Mouse (Mus musculus): ENCODE measurements around the gene Siva1. TPM values are rescaled to one million over a fixed set of nuclear protein-coding genes. Genes with fewer than 3 reads are reported as not detected.
A peak's percentile ranks its signal among the peaks of the same experiment; 100 is the strongest.

Siva1 gene
- 129 and 149 TPM in 2 replicates for polyA plus RNA-seq (2015; fragmentation: Nextera tagmentation; extraction: Ambion mirVana)

DNA sequence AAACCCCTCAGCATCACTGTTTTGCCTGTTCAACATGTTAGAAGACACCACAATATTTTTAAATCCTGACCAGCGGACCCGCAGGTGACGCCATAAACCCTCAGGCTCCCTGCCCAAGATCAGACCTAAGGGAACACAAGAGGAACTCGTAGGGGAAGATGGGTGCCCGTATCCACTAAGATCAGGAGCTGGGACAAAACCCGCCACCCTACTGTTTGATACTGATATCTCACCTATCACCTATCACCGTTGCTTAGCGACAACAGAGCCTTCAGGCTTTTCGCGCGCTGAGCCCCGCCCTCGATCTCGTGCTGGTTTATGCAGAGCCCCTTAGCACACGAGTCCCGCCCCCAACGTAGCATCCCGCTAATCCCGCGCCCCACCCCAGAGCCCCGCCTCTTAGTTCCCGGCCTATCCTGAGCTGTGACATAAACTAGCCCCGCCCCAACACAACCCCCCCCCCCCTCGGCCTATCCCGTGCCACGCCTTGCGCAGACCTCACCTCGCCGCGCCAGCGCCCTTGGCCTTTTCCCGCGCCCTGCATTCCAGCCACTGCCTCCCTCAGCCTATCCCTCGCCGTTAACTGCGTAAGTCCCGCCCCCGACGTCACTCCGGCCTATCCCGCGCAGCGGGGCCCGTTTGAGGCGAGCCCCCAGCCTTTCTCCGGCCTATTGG lies at the start of gene Siva1:
TSS of gene Siva1 (plus strand) at position 500 of the 675 bp plus-strand sequence.
- H3K4me3 ChIP-seq: peak within 1 kb of the TSS; percentile 65
- H3K9ac ChIP-seq: peak within 1 kb of the TSS; percentile 91
- H3K4me2 ChIP-seq: peak within 1 kb of the TSS; percentile 85
- H3K36me3 ChIP-seq: peaks cover 47% of the 10 kb centered on the region
- H3K9me3 ChIP-seq: no peaks in the 10 kb centered on the region
- 2% methylated on average over 46 of the region's 46 CpGs for WGBS
- no peaks in the 10 kb centered on the region for H3K27me3 ChIP-seq (replicated peaks)
- H3K4me1 ChIP-seq: peaks cover 21% of the 10 kb centered on the region
- peak within 1 kb of the TSS; percentile 85 for H3K27ac ChIP-seq (replicated peaks)
- peak; percentile 98 for ATAC-seq (ENCODE audit: extremely low read depth, insufficient number of reproducible peaks, low FRiP score, low TSS enrichment)

DNA sequence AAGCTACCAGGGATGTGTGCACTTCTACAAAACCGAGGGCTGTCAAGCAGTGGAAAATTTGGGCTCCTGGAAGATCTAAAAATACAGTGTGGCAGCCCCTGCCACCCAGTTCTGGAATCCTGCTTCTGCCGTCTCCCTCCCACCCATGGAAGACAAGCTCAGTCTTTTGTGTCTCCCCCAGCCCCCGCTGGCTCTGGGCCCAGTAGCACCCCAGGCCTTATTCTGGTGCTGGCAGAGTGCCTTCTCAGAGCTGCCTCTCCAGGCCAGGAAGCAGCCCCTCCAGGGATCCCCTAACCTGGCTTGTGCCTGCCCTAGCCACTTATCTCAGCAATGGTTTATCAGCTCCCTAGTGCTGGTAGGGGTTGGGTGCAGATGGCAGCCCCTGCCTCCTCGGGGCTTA lies 49.5 kb upstream of the Siva1 start:
- 11% methylated on average over 4 of the region's 4 CpGs for WGBS
- peak overlapping the region; percentile 45; the same call in 1 of the 2 replicates for H3K9ac ChIP-seq
- peaks cover 68% of the 10 kb centered on the region for H3K4me1 ChIP-seq

DNA sequence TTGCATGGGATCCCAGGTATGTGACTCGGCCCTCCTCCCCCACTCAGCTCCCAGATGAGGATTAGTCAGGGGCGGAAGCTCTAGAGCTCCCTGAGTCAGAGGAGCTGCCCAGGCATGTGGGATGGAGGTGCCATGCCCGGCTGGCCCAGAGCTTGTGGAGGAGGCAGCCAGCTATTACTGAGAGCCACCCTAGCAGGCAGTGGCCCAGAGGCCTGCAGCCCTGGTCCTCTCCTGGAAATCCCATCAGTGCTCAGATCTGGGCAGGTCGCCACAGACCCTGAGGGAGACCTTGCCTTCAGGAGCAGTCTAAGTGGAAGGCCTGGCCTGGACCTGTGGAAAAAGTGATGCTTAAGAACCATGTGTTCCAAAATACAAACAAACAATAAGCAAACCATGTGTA lies 48.9 kb upstream of the Siva1 start:
- Histone ChIP-seq H3K36me3 (0 out of 2 replicates have a peak, but pooled peaks cover 6% of the 10 kb centered on the region), H3K9me3 (no peaks in the 10 kb centered on the region), H3K4me3 (no peak overlapping the region), H3K27ac (replicated peaks) (peak overlapping the region; percentile 74), H3K9ac (peak overlapping the region; percentile 12; the same call in 1 of the 2 replicates), H3K4me1 (peaks cover 64% of the 10 kb centered on the region), H3K27me3 (replicated peaks) (peaks cover 10% of the 10 kb centered on the region), H3K4me2 (no peak overlapping the region; the same call in 1 of the 2 replicates)
- 43% methylated on average over 4 of the region's 4 CpGs for WGBS
- ATAC-seq (ENCODE audit: extremely low read depth, insufficient number of reproducible peaks, low FRiP score, low TSS enrichment): no peak

More for the DNA sequence above, 49.5 kb upstream of the Siva1 start:
- peak overlapping the region; percentile 74 for H3K27ac ChIP-seq (replicated peaks)
- peaks cover 12% of the 10 kb centered on the region for H3K27me3 ChIP-seq (replicated peaks)
- no peaks in the 10 kb centered on the region for H3K9me3 ChIP-seq
- H3K4me3 ChIP-seq: no peak overlapping the region
- no peak; the same call in 1 of the 2 replicates for ATAC-seq (ENCODE audit: extremely low read depth, insufficient number of reproducible peaks, low FRiP score, low TSS enrichment)
- 0 out of 2 replicates have a peak, but pooled peaks cover under 1% of the 10 kb centered on the region for H3K36me3 ChIP-seq
- H3K4me2 ChIP-seq: no peak overlapping the region; the same call in 1 of the 2 replicates

DNA sequence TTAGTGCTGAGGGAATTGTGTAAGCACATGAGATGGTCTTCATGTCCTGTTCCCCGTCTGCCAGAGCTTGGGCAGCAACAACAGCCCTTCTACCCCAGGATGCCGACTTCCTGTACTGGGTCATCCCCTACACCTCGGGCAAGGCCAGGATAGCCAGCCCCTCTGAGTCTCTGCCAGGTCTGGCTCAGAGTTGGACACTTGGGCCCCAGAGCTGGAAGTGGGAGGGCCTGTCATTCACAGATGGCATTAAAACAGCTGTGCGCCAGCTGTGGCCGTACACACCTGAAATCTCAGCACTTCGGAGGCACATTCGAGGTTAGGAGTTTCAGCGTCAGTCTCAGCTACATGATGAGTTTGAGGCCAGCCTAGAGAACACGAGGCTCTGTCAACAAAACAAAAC lies 48.0 kb upstream of the Siva1 start:
- no peak overlapping the region for H3K27ac ChIP-seq (replicated peaks)
- no peak overlapping the region for H3K4me2 ChIP-seq
- peaks cover 11% of the 10 kb centered on the region for H3K36me3 ChIP-seq
- 66% methylated on average over 9 of the region's 9 CpGs for WGBS
- no peaks in the 10 kb centered on the region for H3K9me3 ChIP-seq
- H3K9ac ChIP-seq: no peak overlapping the region
- no peak for ATAC-seq (ENCODE audit: extremely low read depth, insufficient number of reproducible peaks, low FRiP score, low TSS enrichment)
- H3K4me3 ChIP-seq: no peak overlapping the region
- H3K4me1 ChIP-seq: peaks cover 59% of the 10 kb centered on the region
- H3K27me3 ChIP-seq (replicated peaks): peaks cover 5% of the 10 kb centered on the region

DNA sequence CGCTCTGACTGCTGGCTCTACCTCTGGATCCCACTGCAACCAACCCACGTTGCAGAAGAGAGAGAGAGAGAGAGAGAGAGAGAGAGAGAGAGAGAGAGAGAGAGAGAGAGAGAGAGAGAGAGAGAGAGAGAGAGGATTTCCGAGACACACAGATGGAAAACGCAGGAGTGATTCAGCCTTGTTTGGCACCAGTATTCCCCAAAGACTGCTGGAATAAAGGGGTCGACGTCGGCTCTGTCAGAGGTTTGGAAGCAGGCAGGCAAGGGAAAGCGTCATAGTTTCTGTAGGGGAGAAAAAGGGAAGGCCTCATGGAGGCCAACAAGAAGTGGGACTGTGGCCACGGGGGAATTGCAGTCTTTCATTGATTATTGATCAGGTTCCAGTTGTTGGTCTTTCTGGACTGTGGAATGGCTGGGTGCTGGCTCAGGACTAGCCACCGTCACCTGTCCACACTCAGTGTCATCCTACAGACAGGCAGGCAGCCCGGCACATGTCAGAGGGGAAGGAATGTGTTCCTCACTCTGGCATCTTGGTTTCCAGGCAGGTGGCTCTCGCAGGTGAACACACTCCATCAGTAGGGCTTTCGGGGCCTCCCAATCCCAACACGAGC lies 47.5 kb upstream of the Siva1 start:
- Histone ChIP-seq H3K9ac (no peak overlapping the region), H3K4me3 (no peak overlapping the region), H3K27me3 (replicated peaks) (peaks cover 5% of the 10 kb centered on the region; the same call in 1 of the 2 replicates), H3K27ac (replicated peaks) (no peak overlapping the region), H3K36me3 (peaks cover 17% of the 10 kb centered on the region), H3K4me2 (no peak overlapping the region), H3K9me3 (no peaks in the 10 kb centered on the region), H3K4me1 (peaks cover 59% of the 10 kb centered on the region)
- 71% methylated on average over 14 of the region's 14 CpGs for WGBS
- no peak for ATAC-seq (ENCODE audit: extremely low read depth, insufficient number of reproducible peaks, low FRiP score, low TSS enrichment)

DNA sequence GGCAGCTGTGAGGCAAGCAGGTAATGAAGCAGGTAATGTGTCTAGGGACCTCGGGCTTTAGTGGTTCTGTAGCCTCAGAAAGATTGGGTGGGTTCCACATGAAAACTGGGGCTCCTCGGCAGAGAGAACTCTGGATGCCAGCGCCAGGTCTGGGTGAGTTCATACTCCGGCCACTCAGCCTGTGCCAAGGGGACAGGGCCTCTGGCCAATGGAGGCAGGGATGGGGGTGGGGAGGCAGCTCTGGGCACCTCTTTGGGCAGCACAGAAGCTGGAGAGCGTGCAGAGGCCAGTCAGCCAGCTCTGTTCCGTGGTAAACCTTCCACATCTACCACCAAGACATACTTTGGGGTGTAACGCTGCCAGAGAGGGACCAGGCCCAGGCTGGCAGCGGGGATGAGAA lies 46.9 kb upstream of the Siva1 start:
- 90% methylated on average over 8 of the region's 8 CpGs for WGBS
- Histone ChIP-seq H3K27ac (replicated peaks) (no peak overlapping the region), H3K36me3 (peaks cover 20% of the 10 kb centered on the region), H3K4me2 (no peak overlapping the region), H3K9ac (no peak overlapping the region), H3K4me3 (no peak overlapping the region), H3K9me3 (no peaks in the 10 kb centered on the region), H3K27me3 (replicated peaks) (peaks cover 2% of the 10 kb centered on the region; the same call in 1 of the 2 replicates), H3K4me1 (peaks cover 56% of the 10 kb centered on the region)
- ATAC-seq (ENCODE audit: extremely low read depth, insufficient number of reproducible peaks, low FRiP score, low TSS enrichment): no peak

DNA sequence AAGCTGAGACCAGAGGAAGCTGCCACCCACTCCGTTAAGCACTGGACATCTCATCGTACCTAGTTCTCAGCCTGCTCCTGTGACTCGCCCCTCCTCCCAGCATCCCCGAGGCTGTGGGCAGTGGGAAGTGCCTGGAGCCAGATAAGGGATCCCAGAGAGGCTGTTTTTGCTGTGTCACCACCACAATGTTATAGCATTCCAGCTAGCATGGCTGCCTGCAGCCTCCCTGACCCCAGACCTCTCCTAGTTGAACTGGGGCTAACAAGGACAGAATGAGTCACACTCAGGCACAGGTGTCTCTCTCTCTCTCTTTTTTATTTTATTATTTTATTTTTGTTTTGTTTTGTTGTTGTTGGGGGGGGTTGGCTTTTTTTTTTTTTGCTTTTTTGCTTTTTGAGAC lies 45.3 kb upstream of the Siva1 start:
- Histone ChIP-seq H3K27ac (replicated peaks) (no peak overlapping the region), H3K27me3 (replicated peaks) (peaks cover 2% of the 10 kb centered on the region; the same call in 1 of the 2 replicates), H3K36me3 (peaks cover 31% of the 10 kb centered on the region), H3K9me3 (no peaks in the 10 kb centered on the region), H3K4me1 (peaks cover 43% of the 10 kb centered on the region), H3K4me2 (no peak overlapping the region; the same call in 1 of the 2 replicates), H3K9ac (peak overlapping the region; percentile 4; the same call in 1 of the 2 replicates), H3K4me3 (no peak overlapping the region)
- WGBS: 4% methylated on average over 4 of the region's 4 CpGs
- ATAC-seq (ENCODE audit: extremely low read depth, insufficient number of reproducible peaks, low FRiP score, low TSS enrichment): no peak

DNA sequence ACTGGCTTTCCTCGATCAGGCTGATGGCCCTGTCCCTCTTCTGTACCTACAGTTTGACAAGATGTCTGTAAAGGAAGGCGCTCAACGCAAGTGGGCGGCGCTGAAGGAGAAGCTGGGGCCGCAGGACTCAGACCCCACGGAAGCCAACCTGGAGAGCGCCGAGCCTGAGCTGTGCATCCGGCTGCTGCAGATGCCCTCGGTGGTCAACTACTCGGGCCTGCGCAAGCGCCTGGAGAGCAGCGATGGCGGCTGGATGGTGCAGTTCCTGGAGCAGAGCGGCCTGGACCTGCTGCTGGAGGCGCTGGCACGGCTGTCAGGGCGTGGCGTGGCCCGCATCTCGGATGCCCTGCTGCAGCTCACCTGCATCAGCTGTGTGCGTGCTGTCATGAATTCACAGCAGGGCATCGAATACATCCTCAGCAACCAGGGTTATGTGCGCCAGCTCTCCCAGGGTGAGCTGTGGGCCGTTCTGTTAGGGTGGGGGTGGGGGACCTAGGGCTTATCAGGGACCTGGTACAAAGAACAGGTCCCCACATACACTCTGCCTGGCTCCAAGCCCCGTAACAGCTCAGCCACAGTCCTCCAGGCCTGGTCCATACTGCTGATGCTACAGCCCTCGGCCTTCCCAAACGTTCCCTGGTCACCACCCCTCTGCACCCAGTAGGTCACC lies 44.4 kb upstream of the Siva1 start:
- no peaks in the 10 kb centered on the region for H3K9me3 ChIP-seq
- no peak overlapping the region for H3K27ac ChIP-seq (replicated peaks)
- H3K36me3 ChIP-seq: peaks cover 31% of the 10 kb centered on the region
- H3K9ac ChIP-seq: 0 out of 2 replicates have a peak overlapping the region, but pooled peaks have one; percentile 24
- WGBS: 80% methylated on average over 30 of the region's 30 CpGs
- H3K4me2 ChIP-seq: no peak overlapping the region
- peaks cover 2% of the 10 kb centered on the region; the same call in 1 of the 2 replicates for H3K27me3 ChIP-seq (replicated peaks)
- no peak overlapping the region for H3K4me3 ChIP-seq
- ATAC-seq (ENCODE audit: extremely low read depth, insufficient number of reproducible peaks, low FRiP score, low TSS enrichment): no peak
- H3K4me1 ChIP-seq: peaks cover 40% of the 10 kb centered on the region

DNA sequence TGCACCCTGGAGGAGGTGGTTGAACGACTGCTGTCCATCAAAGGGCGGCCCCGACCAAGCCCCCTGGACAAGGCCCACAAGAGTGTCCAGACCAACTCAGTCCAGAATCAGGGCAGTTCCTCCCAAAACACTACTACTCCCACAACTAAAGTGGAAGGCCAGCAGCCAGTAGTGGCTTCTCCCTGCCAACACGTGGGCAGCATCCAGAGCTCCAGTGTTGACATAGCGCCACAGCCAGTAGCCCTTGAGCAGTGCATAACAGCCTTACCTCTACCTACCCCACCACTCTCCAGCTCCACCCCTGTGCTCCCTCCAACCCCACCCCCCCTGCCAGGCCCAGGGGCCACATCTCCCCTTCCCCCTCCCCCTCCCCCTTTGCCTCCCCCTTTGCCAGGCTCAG lies 40.5 kb upstream of the Siva1 start:
- H3K4me3 ChIP-seq: no peak overlapping the region
- no peak for ATAC-seq (ENCODE audit: extremely low read depth, insufficient number of reproducible peaks, low FRiP score, low TSS enrichment)
- H3K4me2 ChIP-seq: no peak overlapping the region
- peaks cover 44% of the 10 kb centered on the region for H3K36me3 ChIP-seq
- WGBS: 79% methylated on average over 5 of the region's 5 CpGs
- no peaks in the 10 kb centered on the region for H3K9me3 ChIP-seq
- no peaks in the 10 kb centered on the region for H3K27me3 ChIP-seq (replicated peaks)
- no peak overlapping the region for H3K9ac ChIP-seq
- H3K4me1 ChIP-seq: peaks cover 40% of the 10 kb centered on the region
- H3K27ac ChIP-seq (replicated peaks): no peak overlapping the region

DNA sequence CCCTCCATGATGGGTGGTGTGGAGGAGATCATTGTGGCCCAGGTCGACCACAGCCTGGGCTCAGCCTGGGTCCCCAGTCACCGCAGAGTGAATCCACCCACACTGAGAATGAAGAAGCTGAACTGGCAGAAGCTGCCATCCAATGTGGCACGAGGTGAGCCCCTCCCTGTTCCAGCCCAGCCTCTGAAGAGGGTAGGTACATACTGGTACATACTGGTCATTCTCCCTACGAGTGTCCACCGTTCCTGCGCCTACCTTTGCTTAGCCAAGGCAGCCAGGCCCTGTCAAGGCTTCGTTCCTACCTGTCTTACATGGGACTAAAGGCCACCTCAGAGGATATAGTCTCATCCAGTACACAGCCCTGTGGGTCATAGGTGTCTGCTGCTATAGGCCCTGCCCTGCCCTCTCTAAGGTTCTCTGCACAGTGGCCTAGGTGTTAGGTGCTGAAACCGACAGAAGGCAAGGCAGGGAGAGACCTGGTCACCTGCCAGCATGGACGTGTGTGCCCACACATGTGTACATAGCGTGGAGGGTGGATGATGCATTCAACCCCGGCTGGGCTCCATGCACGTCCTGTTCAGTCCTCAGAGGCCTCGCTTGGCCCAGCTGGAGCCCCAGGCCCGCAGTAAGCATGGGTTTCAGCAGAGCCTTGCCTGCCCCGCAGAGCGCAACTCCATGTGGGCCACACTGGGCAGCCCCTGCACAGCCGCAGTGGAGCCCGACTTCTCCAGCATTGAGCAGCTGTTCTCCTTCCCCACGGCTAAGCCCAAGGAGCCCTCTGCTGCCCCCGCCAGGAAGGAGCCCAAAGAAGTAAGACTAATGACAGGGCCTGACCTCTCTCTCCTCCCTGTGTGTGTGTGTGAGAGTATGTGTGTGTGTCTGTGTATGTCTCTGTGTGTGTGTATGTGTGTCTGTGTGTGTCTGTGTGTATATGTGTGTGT lies 39.5 kb upstream of the Siva1 start:
- no peak overlapping the region for H3K4me2 ChIP-seq
- H3K4me1 ChIP-seq: peaks cover 37% of the 10 kb centered on the region
- no peak; the same call in 1 of the 2 replicates for ATAC-seq (ENCODE audit: extremely low read depth, insufficient number of reproducible peaks, low FRiP score, low TSS enrichment)
- H3K27ac ChIP-seq (replicated peaks): no peak overlapping the region
- no peaks in the 10 kb centered on the region for H3K9me3 ChIP-seq
- 0 out of 2 replicates have a peak overlapping the region, but pooled peaks have one; percentile 8 for H3K9ac ChIP-seq
- H3K4me3 ChIP-seq: no peak overlapping the region
- 66% methylated on average over 20 of the region's 20 CpGs for WGBS
- H3K36me3 ChIP-seq: peaks cover 53% of the 10 kb centered on the region
- H3K27me3 ChIP-seq (replicated peaks): no peaks in the 10 kb centered on the region

Data from heart, embryonic 13.5 days (tissue).